43 mouse cellular contexts compared by ENCODE assay signal in the genomic region with DNA sequence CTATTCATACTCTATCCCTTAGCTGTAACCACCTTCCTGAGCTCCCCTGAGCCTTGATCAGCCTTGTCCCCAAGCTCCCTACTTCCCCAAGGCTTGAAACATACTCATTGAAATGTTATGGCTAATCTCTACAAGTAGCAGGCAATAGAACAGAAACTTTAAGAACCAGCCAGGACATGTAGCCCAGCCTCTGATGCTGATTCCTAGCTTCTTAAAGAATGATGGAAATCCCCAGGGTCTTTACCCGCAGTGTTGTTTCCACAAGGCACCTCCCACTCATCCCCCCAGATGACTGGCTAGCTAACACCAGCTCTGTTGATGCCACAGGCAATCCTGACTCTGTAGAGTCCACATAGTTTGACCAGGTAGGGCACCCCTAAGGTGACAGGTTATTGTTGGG. TPM values are rescaled to one million over a fixed set of nuclear protein-coding genes. Genes with fewer than 3 reads are reported as not detected.
"Had no signal": no experiment of that assay in that cellular context is flagged by ENCODE, and none has a peak within 500 bp of the region (broad histone marks: within the 10 kb centered on the region; RNA-seq: fewer than 3 reads in every experiment).

No protein-coding gene starts in this region.

- H3K4me2 ChIP-seq: heart, embryonic 13.5 days; heart, embryonic 15.5 days; hindbrain, embryonic 13.5 days; hindbrain, embryonic 15.5 days; kidney, embryonic 15.5 days; limb, embryonic 13.5 days; limb, embryonic 15.5 days; liver, embryonic 12.5 days had no signal

- H3K9me3 ChIP-seq: heart, embryonic 10.5 days; heart, embryonic 13.5 days; heart, embryonic 15.5 days; hindbrain, embryonic 13.5 days; hindbrain, embryonic 15.5 days; kidney, embryonic 15.5 days; limb, embryonic 13.5 days; limb, embryonic 15.5 days; liver, embryonic 12.5 days had no signal

- H3K9ac ChIP-seq: heart, embryonic 13.5 days; heart, embryonic 15.5 days; hindbrain, embryonic 13.5 days; hindbrain, embryonic 15.5 days; kidney, embryonic 15.5 days; limb, embryonic 13.5 days; limb, embryonic 15.5 days; liver, embryonic 12.5 days had no signal

- H3K4me1 ChIP-seq: hindbrain, embryonic 13.5 days; hindbrain, embryonic 15.5 days; kidney, embryonic 15.5 days; liver, embryonic 12.5 days had no signal

- H3K36me3 ChIP-seq: heart, embryonic 10.5 days; heart, embryonic 13.5 days; heart, embryonic 15.5 days; hindbrain, embryonic 13.5 days; hindbrain, embryonic 15.5 days; kidney, embryonic 15.5 days; limb, embryonic 13.5 days; limb, embryonic 15.5 days; liver, embryonic 12.5 days had no signal

- H3K4me3 ChIP-seq: gastrocnemius, adult 2 months; heart, embryonic 10.5 days; heart, embryonic 13.5 days; heart, embryonic 15.5 days; hindbrain, embryonic 13.5 days; hindbrain, embryonic 15.5 days; kidney, embryonic 15.5 days; limb, embryonic 13.5 days; limb, embryonic 15.5 days; liver, embryonic 12.5 days had no signal

- DNase-seq: gastrocnemius, adult 2 months; gastrocnemius, postnatal 10 days; gastrocnemius, postnatal 25 days; heart, adult 18-20 months; heart, postnatal 14 days; heart, postnatal 36 days; kidney, adult 11 months; kidney, adult 2 months; kidney, adult 9 months; kidney, postnatal 14 days; kidney, postnatal 36 days; layer of hippocampus, adult 9-11 months; layer of hippocampus, postnatal 36 days; left cerebral cortex, postnatal 4 days had no signal

- ATAC-seq: hindbrain, postnatal 0 days; intestine, embryonic 16.5 days; liver, embryonic 12.5 days had no signal

- H3K27me3 ChIP-seq: hindbrain, embryonic 15.5 days; kidney, embryonic 15.5 days; limb, embryonic 13.5 days; limb, embryonic 15.5 days had no signal

- H3K27ac ChIP-seq: gastrocnemius, adult 2 months; heart, embryonic 10.5 days; heart, embryonic 13.5 days; heart, embryonic 15.5 days; hindbrain, embryonic 13.5 days; hindbrain, embryonic 15.5 days; hindbrain, postnatal 0 days; kidney, embryonic 15.5 days; kidney, postnatal 0 days; limb, embryonic 13.5 days; limb, embryonic 15.5 days; liver, embryonic 12.5 days had no signal

RNA-seq across cellular contexts. Expression of gene Krt17, which starts 2.9 kb away (rescaled TPM):
- total RNA-seq: gastrocnemius, adult 2 months; gastrocnemius, postnatal 25 days; granulocyte monocyte progenitor cell, adult 5-6 weeks; heart, adult 8-10 months; heart, postnatal 36 days; hematopoietic stem cell, adult 5-6 weeks; layer of hippocampus, adult 18-20 months; layer of hippocampus, adult 8-10 months; layer of hippocampus, postnatal 14 days; layer of hippocampus, postnatal 36 days; left cerebral cortex, postnatal 10 days; left cerebral cortex, postnatal 4 days; liver, adult 2 months had no signal
- polyA plus RNA-seq: liver, adult 2 months had no signal

RNA-seq across cellular contexts. Expression of gene Krt16, which starts 9.3 kb away (rescaled TPM):
- total RNA-seq: gastrocnemius, adult 2 months; gastrocnemius, postnatal 10 days; gastrocnemius, postnatal 25 days; granulocyte monocyte progenitor cell, adult 5-6 weeks; heart, adult 18-20 months; heart, adult 8-10 months; heart, postnatal 14 days; heart, postnatal 36 days; hematopoietic stem cell, adult 5-6 weeks; hindbrain, postnatal 0 days; layer of hippocampus, adult 18-20 months; layer of hippocampus, adult 8-10 months; layer of hippocampus, postnatal 14 days; layer of hippocampus, postnatal 36 days; left cerebral cortex, adult 18-20 months; left cerebral cortex, adult 8-10 months; left cerebral cortex, postnatal 10 days; left cerebral cortex, postnatal 25 days; left cerebral cortex, postnatal 4 days; liver, adult 2 months had no signal
- polyA plus RNA-seq: heart, embryonic 10.5 days; heart, embryonic 13.5 days; heart, embryonic 15.5 days; heart, postnatal 0 days; hindbrain, embryonic 11.5 days; hindbrain, embryonic 13.5 days; hindbrain, embryonic 15.5 days; hindbrain, postnatal 0 days; intestine, embryonic 14.5 days; intestine, embryonic 16.5 days; kidney, adult 2 months; kidney, postnatal 0 days; limb, embryonic 11.5 days; liver, adult 2 months; liver, embryonic 12.5 days had no signal

RNA-seq across cellular contexts. Expression of gene Krt42, which starts 11.7 kb away (rescaled TPM):
- total RNA-seq: gastrocnemius, adult 2 months; gastrocnemius, postnatal 10 days; gastrocnemius, postnatal 25 days; gastrocnemius, postnatal 4 days; granulocyte monocyte progenitor cell, adult 5-6 weeks; heart, adult 18-20 months; heart, adult 8-10 months; heart, postnatal 14 days; heart, postnatal 36 days; hematopoietic stem cell, adult 5-6 weeks; hindbrain, postnatal 0 days; layer of hippocampus, adult 18-20 months; layer of hippocampus, adult 8-10 months; layer of hippocampus, postnatal 14 days; layer of hippocampus, postnatal 36 days; left cerebral cortex, adult 8-10 months; left cerebral cortex, postnatal 10 days; left cerebral cortex, postnatal 25 days; left cerebral cortex, postnatal 4 days; liver, adult 2 months had no signal
- polyA plus RNA-seq: heart, embryonic 10.5 days; heart, embryonic 13.5 days; heart, embryonic 15.5 days; heart, postnatal 0 days; hindbrain, embryonic 11.5 days; hindbrain, embryonic 13.5 days; hindbrain, embryonic 15.5 days; hindbrain, postnatal 0 days; intestine, embryonic 14.5 days; intestine, embryonic 16.5 days; kidney, adult 2 months; kidney, embryonic 15.5 days; kidney, postnatal 0 days; large intestine, adult 2 months; limb, embryonic 13.5 days; liver, adult 2 months; liver, embryonic 12.5 days had no signal

RNA-seq across cellular contexts. Expression of gene Krt14, which starts 50.6 kb away (rescaled TPM):
- total RNA-seq: gastrocnemius, adult 2 months; gastrocnemius, postnatal 10 days; gastrocnemius, postnatal 25 days; granulocyte monocyte progenitor cell, adult 5-6 weeks; heart, adult 18-20 months; hematopoietic stem cell, adult 5-6 weeks; hindbrain, postnatal 0 days; layer of hippocampus, adult 18-20 months; layer of hippocampus, adult 8-10 months; layer of hippocampus, postnatal 14 days; layer of hippocampus, postnatal 36 days; left cerebral cortex, adult 18-20 months; left cerebral cortex, adult 8-10 months; left cerebral cortex, postnatal 10 days; left cerebral cortex, postnatal 25 days; liver, adult 2 months had no signal
- polyA plus RNA-seq: liver, adult 2 months had no signal
